Comparison of ENCODE assay signal across 16 mouse cellular contexts in the genomic region with DNA sequence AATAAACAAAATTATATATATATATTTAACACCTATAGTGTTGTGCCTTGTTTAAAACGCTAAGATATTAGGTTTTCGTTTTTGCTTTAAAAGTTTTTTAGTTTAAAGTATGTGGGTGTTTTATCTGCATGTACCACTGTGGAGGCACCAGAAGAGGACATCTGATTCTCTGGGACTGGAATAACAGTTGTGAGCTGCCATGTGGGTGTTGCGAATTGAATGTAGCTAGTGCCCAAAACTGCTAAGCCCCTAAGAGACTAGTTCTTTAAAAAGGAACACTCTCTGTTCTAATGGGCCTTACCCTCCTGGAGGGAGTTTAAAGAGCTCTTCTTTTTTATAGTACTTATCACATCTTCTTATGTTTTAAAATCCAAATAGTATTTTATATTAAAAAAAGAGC. TPM values are rescaled to one million over a fixed set of nuclear protein-coding genes. Genes with fewer than 3 reads are reported as not detected.
DNase-seq lines count a peak whose midpoint lies in the region; ATAC-seq lines count a peak whose summit lies in the region.
"Had no signal": no experiment of that assay in that cellular context is flagged by ENCODE, and none has a peak within 500 bp of the region (broad histone marks: within the 10 kb centered on the region; RNA-seq: fewer than 3 reads in every experiment).

No protein-coding gene starts in this region.

- peak; percentile 98 for ATAC-seq in frontal cortex, adult (ENCODE audit: low TSS enrichment)
- no peak for ATAC-seq in monocyte, adult 5-6 weeks (replicated peaks; ENCODE audit: insufficient number of reproducible peaks, low FRiP score, low TSS enrichment, poor library complexity, severe bottlenecking)
- ATAC-seq: forebrain, embryonic 13.5 days; forebrain, postnatal 0 days had no signal

- no peak for DNase-seq in frontal cortex, postnatal 25 days (ENCODE audit: low spot score in 2 of 2)
- peak; percentile 30 to 65 for DNase-seq in left cerebral cortex, postnatal 14 days (ENCODE audit: low spot score in 2 of 2)
- DNase-seq in left cerebral cortex, adult 9 months (ENCODE audit: low spot score in 2 of 2) = no peak
- DNase-seq in layer of hippocampus, adult 8-10 months (ENCODE audit: low spot score in 2 of 2) = peak; percentile 22 to 31
- no peak for DNase-seq in adrenal gland, postnatal 25 days
- DNase-seq: adrenal gland, postnatal 10 days; B cell, adult 2 months; cerebellum, adult 2 months; cerebellum, postnatal 10 days; forebrain, postnatal 0 days; gastrocnemius, postnatal 14 days; heart, adult 2 months; heart, postnatal 36 days had no signal

- intact Hi-C loops in left cerebral cortex, postnatal 14 days (cut with DNase I) = no loop called here

RNA-seq across cellular contexts. Expression of a gene that starts 11.8 kb away (rescaled TPM):
- total RNA-seq in left cerebral cortex, postnatal 14 days (2021) = 1 to 10 TPM; 4.9 to 7.4 TPM
- 10 to 100 TPM in 1 of 4 experiments, 1 to 10 TPM in 3; 6.5 to 10.5 (median 7.2) TPM for total RNA-seq in layer of hippocampus, adult 8-10 months (2022)
- total RNA-seq in monocyte, adult 5-6 weeks (2017) = 12.2 to 20.8 TPM (median 15.2 TPM) in 3 replicates
- total RNA-seq in adrenal gland, postnatal 25 days (2021) = 4.8 and 7.5 TPM in 2 replicates

RNA-seq across cellular contexts. Expression of a gene that starts 11.9 kb away (rescaled TPM):
- 10 to 100 TPM; 10.1 to 10.5 TPM for total RNA-seq in left cerebral cortex, postnatal 14 days (2021)
- 10 to 100 TPM; 11.0 to 12.3 (median 12.1) TPM for total RNA-seq in layer of hippocampus, adult 8-10 months (2022)
- 16.2 to 46.3 TPM (median 33.6 TPM) in 3 replicates for total RNA-seq in monocyte, adult 5-6 weeks (2017)
- 20.1 and 20.6 TPM in 2 replicates for total RNA-seq in adrenal gland, postnatal 25 days (2021)

RNA-seq across cellular contexts. Expression of a gene that starts 33.2 kb away (rescaled TPM):
- total RNA-seq in left cerebral cortex, postnatal 14 days (2021) = 10 to 100 TPM; 62.3 to 72.8 TPM
- total RNA-seq in layer of hippocampus, adult 8-10 months (2022) = 10 to 100 TPM; 54.3 to 66.2 (median 61.8) TPM
- 48.9 to 87.0 TPM (median 54.2 TPM) in 3 replicates for total RNA-seq in monocyte, adult 5-6 weeks (2017)
- 60.6 and 77.5 TPM in 2 replicates for total RNA-seq in adrenal gland, postnatal 25 days (2021)

Comparison
In these comparisons a context has a peak if more than half of its experiments do, and no peak if none do; other contexts are left out.
1. DNase-seq: peak in left cerebral cortex, postnatal 14 days (2 of 2) and layer of hippocampus, adult 8-10 months (2 of 2); none in frontal cortex, postnatal 25 days (0 of 2), left cerebral cortex, adult 9 months (0 of 2) and adrenal gland, postnatal 25 days (single experiment).